Mouse (Mus musculus): ENCODE measurements at regions not wholly inside any gene's neighbourhood (a gene's known extent, or its start where the extent isn't known, plus 50 kb on each side); places are given as distances from the start of the nearest gene placed in this dataset.

DNA sequence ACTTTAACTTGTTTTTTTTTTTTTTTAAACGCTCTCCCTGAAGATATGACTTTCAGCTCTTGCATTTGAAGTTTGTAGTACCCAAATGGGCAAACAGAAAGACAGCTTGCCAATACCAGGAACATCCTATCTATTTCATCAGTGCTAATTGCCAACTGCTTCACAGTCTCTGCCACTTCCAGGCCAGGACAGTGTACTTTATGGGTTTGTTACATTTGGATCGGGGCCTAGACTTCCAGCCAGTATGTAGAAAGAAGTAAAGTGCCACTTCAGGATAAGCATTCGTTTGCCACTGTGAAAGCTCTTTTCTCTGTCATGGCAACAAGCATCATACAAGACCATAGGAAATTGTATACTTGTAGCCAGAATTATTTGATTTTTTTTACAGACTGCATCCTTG is 439.6 kb upstream of the Atp2b1 start:
- no peak for DNase-seq

DNA sequence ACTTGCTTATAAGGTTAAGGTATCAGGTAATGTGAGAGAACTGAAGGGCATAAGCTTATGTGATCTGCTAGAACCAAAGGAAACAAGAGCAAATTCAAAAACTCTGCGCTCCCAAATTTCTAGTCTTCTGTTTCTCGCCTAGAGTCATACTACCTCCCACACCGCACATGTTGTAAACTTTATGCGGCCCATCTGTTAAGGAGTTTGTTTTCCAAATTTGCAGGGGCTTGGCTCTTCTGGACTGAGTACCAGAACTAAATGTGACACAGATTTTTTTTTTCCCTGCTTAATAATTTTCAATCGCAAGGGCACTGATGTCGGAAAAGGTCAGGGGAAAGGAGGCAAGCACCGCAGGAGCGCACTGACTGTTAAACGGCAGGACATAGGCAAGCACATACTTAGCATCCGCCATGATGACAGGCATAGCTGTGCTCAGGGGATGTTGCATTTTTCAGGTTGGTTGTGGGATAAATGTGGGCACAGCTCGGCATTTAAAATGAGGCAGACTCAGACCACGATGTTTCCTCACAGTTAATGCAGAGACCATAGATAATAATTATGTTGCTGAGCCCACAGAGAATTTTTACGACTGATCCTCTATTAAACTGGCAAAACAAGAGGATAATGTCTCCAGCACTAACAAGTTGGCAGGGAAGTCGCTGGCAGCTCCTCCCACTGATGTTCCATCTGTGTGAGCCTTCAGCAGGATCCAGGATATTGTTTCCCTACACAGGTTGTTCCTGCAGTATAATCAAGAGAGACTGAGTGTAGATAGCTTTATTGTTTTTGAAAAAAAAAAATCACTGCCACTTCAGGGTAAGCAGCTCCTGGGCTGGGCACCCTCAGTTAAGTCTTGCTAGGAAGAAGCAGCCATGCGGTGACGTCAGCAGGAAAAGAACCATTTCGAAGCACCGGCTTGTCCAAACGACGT is 428.2 kb upstream of the Atp2b1 start:
- peak; percentile 17 to 51 for DNase-seq

DNA sequence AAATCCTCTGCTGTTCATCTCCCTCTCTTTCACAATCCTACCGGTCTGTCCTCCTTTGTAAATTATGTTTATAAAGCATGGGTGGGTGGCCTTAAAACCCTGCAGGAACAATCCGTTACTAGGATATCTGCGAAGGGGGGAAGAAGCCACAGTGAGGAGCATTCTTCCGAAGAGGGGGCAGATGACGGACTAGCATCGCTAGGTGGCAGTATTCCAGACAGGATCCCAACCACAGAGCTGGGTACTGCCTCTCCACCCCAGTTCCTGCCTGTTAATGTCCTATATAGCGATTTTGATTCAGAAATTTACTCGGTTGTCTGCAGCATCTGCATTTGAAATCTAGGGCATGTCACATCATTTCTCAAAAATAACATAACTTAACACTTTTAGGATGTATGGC is 419.9 kb upstream of the Atp2b1 start:
- peak; percentile 76 to 78 for DNase-seq

DNA sequence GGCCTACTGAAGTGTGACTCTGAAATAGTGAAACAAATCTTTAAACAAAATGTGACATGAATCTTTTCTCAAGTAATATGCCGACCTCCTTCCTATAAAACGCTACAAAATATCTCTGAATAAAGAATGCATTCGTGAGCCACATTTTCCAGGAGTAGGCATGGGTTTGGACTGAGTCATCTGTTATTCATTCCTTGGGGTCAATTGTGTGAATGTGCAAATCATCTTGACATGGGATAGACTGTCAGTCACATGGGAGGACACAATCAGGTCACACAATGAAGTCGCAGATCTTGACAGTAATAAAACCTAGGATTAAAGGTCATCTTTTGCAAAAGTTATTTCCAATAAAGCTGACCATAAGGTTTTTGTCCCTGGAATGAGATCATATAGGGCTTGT is 418.0 kb upstream of the Atp2b1 start:
- DNase-seq, result no peak

DNA sequence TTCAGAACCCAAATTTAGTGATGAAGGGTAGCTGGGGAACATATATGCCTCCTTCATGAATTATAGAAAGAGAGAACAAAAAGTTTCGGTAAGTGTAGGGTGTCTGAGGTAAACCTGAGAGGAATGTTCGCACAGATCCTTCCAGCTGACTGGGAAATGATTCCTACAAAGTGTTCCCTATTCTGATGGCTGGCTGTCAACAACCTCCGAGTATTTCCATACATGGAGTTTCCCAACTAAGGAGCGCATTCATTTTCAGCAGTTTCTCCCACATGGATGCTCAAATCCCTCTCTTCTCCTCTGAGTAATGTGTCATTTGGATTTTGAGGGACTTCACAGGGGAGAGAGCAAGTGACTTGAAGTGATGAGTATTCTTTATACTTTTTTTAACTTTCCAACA is 413.9 kb upstream of the Atp2b1 start:
- no peak for DNase-seq

DNA sequence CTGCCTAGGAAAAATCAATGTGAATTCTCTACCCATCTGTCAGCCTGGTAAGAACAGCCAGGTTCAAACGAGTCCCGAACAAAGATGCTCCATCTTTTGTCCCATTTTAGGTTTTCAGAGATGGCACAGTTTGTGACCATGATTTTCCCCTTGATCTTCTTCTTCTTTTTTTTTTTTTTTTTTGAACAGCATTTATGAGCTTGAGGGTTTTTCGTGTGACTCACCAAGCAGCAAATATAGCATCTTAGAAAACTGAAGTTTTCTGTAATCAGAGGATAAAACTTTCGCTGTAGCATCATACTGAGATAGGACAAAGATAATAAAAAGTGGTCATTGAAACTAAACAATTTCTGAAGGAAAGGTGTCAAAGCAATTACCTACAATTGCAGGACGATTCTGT is 412.6 kb upstream of the Atp2b1 start:
- no peak for DNase-seq

DNA sequence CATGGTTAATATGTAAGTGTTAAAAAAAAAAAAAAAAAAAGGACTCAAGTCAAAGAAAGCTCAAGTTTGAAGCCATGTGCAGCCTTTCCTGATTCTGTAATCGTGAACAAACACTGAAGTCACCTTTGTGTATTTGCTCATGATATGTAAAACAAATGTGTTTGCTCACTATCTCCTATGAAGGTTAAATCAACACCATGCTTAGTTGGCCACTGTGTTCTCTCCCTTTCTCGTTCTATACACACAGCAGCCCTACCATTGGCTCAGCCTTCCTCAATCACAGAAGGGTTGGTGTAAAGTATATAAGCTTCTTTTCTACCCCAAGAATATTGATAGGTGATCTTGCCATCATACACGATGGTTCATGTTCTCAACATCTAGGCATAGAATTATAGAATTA is 409.7 kb upstream of the Atp2b1 start:
- no peak for DNase-seq

DNA sequence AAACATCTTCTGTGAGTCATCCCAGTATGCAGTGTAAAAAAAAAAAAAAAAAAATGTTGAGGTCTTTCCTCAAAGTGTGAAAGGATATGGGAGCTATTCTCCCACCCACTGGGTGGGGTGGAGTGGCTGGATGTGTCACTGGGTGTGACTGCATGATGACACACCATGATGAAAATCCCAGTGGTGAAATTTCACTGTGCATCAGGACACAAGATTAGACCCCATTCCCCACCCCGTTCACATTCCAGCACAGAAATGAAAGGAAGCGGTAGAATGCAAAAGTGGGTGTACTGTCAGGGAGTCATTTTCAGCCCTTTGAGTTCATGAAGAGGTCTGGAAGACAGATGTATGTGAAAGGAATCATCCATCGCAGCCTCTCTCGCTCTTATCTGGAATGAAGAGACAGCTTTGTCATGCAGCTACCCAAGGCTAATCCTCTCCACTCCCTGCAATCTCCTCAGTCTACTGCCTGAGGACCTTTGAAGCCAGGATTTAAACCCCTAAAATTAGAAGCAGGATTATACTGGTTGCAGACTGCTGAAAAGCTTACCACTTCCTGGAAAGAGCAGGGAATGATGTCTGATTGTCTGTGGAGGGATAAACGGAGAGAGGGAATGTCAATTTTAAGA is 405.6 kb upstream of the Atp2b1 start:
- peak; percentile 12 to 27 for DNase-seq

DNA sequence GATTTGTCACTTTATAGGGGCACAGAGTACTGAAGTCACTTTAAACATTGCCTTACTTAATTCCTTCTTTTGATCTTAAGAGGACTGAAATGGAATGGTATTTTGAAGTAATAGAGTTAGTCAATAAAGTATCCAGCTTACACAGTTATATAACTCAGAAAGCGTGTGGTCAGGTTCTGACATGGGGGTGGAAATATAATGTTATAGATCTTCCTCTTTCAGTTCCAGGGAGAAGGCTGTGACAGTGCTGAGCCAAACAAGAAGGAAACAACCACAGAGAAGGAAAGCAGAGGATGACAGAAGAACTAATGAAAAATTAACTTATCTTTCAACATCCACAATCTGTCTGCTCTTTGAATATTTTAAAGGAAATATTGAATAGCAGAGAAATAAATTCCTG is 399.4 kb upstream of the Atp2b1 start:
- DNase-seq, result no peak

DNA sequence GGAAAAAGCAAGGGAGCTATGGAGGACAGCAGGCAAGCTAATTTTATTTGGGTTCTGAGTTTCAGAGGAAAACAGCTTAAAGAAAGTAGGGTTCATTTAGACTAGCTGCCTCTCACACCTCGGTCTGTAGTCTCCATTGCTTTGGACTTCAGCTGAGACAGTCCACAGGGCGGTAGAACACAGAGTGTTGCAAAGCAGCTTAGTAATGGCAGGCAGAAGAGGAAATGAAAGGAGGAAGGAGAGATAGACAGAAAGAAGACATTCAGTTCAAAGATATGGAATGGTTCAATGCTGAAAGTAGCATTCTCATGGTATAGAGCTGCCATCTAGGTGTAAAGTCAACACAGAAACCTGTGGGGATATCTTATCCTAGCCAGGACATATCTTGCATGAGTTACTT is 396.6 kb upstream of the Atp2b1 start:
- DNase-seq, result no peak

DNA sequence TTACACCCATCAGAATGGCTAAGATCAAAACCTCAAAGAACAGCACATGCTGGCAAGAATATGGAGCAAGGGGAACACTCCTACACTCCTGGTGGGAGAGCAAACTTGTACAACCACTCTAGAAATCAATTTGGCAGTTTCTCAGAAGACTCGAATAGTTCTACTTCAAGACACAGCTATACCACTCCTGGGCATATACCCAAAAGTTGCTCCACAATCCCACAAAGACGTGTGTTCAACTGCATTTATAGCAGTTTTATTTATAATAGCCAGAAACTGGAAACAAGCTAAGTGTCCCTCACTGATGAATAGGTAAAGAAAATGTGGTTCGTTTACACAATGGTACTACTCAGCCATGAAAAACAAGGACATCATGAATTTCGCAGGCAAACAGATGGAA is 384.6 kb upstream of the Atp2b1 start:
- no peak for DNase-seq

DNA sequence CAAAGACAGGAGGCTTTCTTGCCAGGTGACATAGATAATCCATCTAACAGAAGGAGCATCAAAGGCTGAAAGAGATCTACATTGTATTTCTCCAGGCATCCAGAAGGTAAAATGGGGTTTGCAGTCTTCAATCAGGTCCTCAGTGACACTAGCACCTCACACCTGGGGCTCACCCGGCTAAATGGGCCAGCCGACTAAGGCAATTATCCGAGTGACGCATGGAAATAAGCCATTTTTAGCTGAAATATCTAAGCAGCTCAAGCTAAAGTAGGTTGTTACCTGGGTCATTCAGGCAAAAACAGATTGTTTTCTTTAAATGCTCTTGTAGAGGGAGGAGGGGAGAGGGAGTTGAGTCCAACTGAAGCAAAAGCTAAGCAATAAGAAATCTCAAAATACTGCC is 382.8 kb upstream of the Atp2b1 start:
- no peak for DNase-seq

DNA sequence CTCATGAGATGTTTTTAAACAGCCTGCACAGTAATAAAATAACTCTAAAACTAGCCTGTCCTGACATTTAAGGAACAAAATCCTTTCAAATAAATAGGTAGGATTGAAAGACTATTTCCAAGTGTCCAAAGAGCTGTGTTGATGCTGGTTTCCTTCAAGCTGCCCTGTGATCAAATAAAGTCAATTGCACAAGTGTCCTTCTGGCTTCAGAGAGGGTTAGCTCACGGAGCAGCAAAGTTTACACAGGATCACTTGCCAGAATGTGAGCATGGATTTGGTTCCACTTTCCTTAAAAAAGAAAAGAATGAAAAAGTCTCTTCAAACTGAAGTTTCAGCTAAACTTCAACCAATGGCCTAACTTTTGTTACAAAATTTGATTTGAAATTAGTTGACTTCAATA is 375.5 kb upstream of the Atp2b1 start:
- DNase-seq, result peak in 1 of 2 experiments; percentile 12

DNA sequence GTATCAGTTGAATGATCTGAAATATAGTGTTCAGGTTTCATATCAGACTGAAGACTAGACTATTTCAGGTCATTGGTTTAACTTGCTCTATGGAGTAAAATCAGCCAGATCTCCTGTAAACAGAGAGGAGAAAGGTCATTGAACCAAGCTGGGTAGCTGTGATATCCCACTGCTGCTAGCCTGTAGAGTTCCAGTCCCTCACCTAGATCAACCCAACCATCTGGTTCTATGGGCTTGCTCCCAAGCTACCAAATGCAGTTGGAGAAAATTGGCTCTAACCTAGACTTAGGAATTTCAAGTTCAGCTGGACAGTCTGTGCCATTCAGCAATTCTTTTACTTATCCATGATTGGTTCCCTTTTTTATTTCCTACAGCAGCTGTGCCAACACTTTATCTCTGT is 373.1 kb upstream of the Atp2b1 start:
- peak in 1 of 2 experiments; percentile 22 for DNase-seq

DNA sequence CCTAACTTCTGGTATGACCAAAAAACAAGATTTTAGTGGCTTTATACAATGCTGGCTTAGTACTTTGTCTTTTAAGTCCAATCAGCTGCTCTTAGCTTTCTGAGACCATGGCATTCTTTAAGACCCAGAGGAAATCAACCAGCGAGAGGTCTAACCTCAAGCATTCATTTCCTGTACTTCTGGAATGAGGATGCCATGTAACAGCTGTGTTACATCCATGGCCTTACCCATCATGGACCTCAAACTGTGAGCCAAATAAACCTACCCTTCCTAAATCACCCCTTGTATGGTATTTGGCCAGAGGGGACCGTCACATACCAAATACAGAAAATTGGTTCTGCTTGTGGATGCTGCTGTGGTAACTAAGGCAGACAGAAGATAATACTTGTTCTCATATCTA is 372.1 kb upstream of the Atp2b1 start:
- DNase-seq, result no peak

DNA sequence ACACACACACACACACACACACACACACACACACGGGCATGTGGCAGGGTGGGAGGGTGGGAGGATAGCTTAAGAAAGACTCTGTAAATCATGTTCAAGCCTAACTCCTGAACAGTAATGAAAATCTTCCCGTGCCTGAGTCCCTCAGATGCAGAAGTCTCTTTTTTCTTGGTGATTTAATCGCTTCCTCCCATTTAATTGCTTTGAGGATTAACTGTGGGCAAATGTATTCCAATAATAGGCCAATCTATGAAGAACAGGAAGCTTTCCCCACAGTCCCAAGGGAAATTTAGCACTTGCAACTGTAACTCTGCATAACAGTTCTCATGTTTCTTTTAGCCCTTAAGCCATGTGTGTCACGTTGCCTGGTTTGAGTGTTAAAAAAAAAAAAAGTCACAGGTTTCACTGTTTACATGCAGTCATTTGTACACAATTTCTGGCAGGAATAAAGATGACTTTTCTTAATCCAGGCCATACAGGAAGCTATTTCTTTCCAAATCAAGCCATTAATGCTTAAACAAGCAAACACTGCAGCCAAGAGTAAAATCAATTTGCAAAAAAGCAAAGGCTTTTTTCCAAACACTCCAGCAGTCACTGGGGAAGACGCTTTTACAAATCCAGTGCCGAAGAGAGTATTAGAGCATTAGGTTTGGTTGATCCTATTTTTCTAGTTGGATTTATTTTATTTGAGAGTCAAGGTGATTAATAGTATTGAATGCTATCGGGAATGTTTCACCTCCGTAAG is 370.8 kb upstream of the Atp2b1 start:
- DNase-seq, result peak; percentile 26 to 55

DNA sequence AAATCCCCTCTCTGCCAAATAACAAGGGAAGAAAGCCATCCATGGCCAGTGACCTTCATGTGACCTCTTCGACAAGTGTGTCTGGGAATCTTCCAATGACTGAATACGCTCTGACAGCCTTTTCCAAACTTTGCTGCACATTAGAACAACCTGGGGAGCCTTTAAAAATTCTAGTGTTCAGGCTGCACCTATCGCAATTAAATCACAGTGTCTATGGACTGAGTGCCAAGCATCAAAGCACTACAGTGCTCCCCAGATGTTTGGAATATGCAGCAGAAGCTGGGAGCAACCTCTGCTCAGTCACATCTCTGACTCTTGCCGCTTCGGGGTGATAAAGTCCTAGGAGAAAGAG is 370.2 kb upstream of the Atp2b1 start:
- DNase-seq, result peak; percentile 4 to 16

DNA sequence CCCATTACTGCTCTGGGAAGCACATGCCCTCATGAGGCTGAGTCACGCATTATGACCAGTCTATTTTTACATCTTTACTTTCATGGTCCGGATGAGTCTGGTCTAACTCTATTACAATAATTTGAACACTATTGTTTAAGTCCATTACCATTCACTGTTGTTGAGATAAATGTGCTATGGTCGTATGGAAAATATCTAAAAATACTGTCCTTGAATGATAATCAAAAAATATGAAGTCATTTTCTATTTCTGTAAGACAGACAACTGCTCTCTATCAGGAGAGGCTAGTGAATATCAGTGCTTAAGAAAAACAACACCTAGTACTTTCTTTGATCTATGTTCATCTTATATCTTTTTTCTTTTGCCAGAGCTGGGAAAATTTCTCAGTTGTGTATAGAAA is 359.6 kb upstream of the Atp2b1 start:
- DNase-seq, result no peak

DNA sequence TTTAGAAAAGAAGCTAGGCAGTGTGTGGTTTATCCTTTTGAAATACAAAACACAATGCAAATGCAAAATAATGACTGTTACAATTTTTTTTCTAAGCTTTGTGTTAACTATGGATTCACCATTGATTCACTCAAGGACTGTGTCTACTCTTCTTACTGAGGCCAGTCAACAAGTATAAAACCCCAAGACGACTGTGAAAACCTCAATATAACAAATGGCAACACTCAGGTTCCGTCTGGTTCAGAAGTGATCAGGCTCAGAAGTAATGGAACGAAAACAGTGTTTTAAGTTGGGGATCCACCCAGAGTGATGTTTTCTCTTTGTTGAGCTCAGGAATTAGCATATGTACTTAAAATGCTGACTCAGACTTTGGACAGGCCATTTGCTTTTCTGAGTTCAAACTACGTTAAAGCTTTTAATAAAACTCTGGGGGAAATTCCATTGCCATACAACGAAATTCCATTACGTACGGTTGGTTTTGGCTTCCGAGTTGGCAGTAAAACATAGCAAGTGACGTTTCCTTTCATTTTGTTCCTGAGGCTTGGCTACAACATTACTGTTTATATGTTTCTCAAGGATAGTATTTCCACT is 356.6 kb upstream of the Atp2b1 start:
- DNase-seq, result no peak

DNA sequence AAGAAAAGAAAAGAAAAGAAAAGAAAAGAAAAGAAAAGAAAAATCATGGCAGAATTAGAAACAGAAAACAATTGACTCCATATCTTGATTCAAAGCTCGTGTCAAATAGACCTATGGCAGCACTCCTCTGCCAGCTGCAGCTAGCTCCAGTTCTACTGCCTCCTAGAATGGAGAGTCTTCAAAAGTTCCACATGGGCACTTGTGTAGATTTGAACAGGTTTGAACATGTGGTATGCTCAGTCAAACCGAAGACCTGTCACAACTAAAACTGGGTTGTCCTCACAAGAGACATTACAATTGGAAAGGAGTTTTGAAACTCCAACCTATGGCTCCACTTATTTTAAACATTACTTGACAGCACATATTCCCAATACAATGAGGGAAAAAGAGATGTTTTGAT is 355.6 kb upstream of the Atp2b1 start:
- no peak for DNase-seq

DNA sequence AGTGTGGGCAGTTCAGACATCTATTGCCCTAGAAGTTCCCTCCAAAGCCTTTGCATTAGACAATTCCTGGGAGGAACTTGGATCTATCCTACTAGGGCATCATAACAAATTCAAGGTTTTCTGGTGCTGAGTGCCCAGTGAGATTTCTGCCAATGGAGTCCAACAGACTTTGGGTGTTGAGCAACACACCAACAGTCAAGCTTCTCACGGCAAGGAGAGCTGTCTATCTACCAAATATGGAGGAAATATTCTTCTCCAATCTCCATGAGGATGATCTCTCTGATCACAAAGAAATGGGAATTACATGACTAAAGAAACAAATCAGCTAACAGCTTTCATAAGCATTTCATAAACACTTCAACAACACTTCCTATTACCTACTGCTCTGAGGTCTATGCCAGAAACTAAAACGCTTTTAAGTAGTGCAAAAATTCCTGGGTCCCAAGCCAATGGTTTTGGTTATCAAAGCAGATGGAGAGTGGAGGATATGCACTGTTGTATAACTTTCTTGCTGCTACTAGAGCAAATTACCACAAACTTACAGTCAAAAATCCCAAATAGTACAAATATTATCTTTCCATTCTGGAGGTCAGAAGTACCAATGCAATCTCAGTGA is 351.8 kb upstream of the Atp2b1 start:
- no peak for DNase-seq

DNA sequence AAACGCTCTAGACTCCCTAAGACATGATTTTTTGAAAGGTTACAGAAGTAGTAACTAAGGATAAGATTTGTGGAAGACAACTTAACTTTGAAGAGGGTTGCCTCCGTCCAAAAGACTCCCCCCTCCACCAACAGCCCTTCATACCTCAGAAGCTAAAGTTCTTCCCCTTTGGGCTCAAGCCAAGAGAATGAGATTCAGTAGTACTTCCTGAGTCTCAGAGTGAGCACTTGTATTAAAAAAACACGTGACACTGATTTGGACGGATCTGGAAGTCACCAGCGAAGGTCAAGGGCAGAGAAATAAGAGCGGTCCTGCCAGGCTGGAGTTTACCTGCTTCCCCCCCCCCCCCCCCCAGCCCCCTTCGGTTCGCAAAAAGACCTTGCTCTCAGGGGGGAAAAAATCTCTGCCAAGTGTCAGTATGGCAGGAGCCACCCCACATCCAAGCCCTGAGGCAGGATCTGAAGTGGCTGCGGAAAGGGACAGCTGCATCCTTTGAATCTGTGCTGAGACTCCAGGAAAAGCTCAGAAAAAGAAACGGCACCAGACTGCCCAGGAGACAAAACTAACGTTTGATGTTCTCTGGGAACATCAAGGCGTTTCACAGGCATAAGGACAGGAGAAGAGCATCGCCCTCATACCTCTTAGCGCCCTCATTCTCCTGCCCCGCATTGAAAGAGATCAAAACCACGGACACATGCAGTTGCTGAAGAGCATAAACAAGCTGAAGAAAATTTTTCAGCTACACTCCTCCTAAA is 341.2 kb upstream of the Atp2b1 start:
- no peak for DNase-seq
